Mouse (Mus musculus) midbrain, embryonic 10.5 days (tissue): Measurements from ENCODE around the gene Dlx1. TPM values are rescaled to one million over a fixed set of nuclear protein-coding genes. Genes with fewer than 3 reads are reported as not detected.

Experiments
- DNase-seq: peaks from one replicate; pipeline ENCODE4 v3.0.0-alpha.2; 2017; ENCODE audit warnings: low spot score
- H3K27ac ChIP-seq: fragments of 300-500 bp; sonication (generic); replicated peaks from 2 replicates; pipeline ENCODE4 v1.5.1; 2016; ENCODE audit warnings: mild to moderate bottlenecking
- H3K27me3 ChIP-seq: fragments of 300-500 bp; sonication (generic); 2 replicates; pipeline ENCODE4 v1.6.1; 2016; ENCODE audit warnings: low read depth, mild to moderate bottlenecking; ENCODE audit not compliant: poor library complexity, severe bottlenecking
- H3K36me3 ChIP-seq: fragments of 300-500 bp; sonication (generic); 2 replicates; pipeline ENCODE4 v1.6.1; 2016; ENCODE audit warnings: mild to moderate bottlenecking, moderate library complexity
- H3K4me1 ChIP-seq: fragments of 300-500 bp; sonication (generic); 2 replicates; pipeline ENCODE4 v1.6.1; 2016
- H3K4me3 ChIP-seq: fragments of 300-500 bp; sonication (generic); 2 replicates; pipeline ENCODE4 v1.5.1; 2016; ENCODE audit warnings: mild to moderate bottlenecking, moderate library complexity
- H3K9me3 ChIP-seq: fragments of 300-500 bp; sonication (generic); replicated peaks from 2 replicates; pipeline ENCODE4 v1.6.1; 2016; ENCODE audit warnings: mild to moderate bottlenecking
- WGBS: fragments of 180-500 bp; shearing (Covaris S2); methylation state at CpG from one replicate; pipeline ENCODE4 v1.1.7; 2016; 5-methylcytosine and 5-hydroxymethylcytosine counted together
- polyA plus RNA-seq: library from polyadenylated mRNA; unstranded; fragments of >200 nt; fragmentation: Nextera tagmentation; extraction: Ambion mirVana; gene quantifications from 2 replicates; pipeline ENCODE4 v1.2.1, GENCODE M21; 2016

Gene Dlx1
- polyA plus RNA-seq, 1 experiment from 2014 or later = 12.2 TPM

- peaks cover 100% of the 10 kb centered on the region for H3K27me3 ChIP-seq
- H3K4me1 ChIP-seq = peaks cover 63% of the 10 kb centered on the region
- no peaks in the 10 kb centered on the region for H3K36me3 ChIP-seq
- DNase-seq = no peak
- peak overlapping the region; percentile 46; the same call in 1 of the 2 replicates for H3K27ac ChIP-seq
- no peaks in the 10 kb centered on the region for H3K9me3 ChIP-seq
- peak overlapping the region; percentile 72 for H3K4me3 ChIP-seq
- WGBS = under 1% methylated on average over 20 of the region's 20 CpGs
These were observed 16.0 kb downstream of the Dlx1 start for GRCm38 (mm10) chr2:71543948-71544347.

GRCm38 (mm10) chr2:71544391-71545285 lies 16.7 kb downstream of the Dlx1 start:
- peak; percentile 74 for DNase-seq
- H3K27ac ChIP-seq = peak overlapping the region; percentile 46

GRCm38 (mm10) chr2:71545401-71545881 lies 17.5 kb downstream of the Dlx1 start:
- Histone ChIP-seq H3K4me1 (peaks cover 52% of the 10 kb centered on the region), H3K27me3 (peaks cover 100% of the 10 kb centered on the region), H3K36me3 (no peaks in the 10 kb centered on the region), H3K9me3 (no peaks in the 10 kb centered on the region), H3K27ac (peak overlapping the region; percentile 42), H3K4me3 (peak overlapping the region; percentile 72)
- WGBS = under 1% methylated on average over 32 of the region's 32 CpGs
- DNase-seq = peak; percentile 61

More at GRCm38 (mm10) chr2:71544391-71545285, 16.7 kb downstream of the Dlx1 start:
- no peaks in the 10 kb centered on the region for H3K9me3 ChIP-seq
- peaks cover 100% of the 10 kb centered on the region for H3K27me3 ChIP-seq
- peaks cover 56% of the 10 kb centered on the region for H3K4me1 ChIP-seq
- under 1% methylated on average over 61 of the region's 61 CpGs for WGBS
- H3K36me3 ChIP-seq = no peaks in the 10 kb centered on the region
- H3K4me3 ChIP-seq = peak overlapping the region; percentile 72

- peak; percentile 74 for DNase-seq
- Histone ChIP-seq H3K4me3 (peak overlapping the region; percentile 72), H3K27me3 (peaks cover 100% of the 10 kb centered on the region), H3K36me3 (no peaks in the 10 kb centered on the region), H3K27ac (peak overlapping the region; percentile 52), H3K9me3 (no peaks in the 10 kb centered on the region), H3K4me1 (peaks cover 48% of the 10 kb centered on the region)
- WGBS = under 1% methylated on average over 59 of the region's 59 CpGs
These were observed 18.1 kb downstream of the Dlx1 start for GRCm38 (mm10) chr2:71545882-71546639.

- Histone ChIP-seq H3K4me1 (peaks cover 48% of the 10 kb centered on the region), H3K27ac (peak within 1 kb of the TSS; percentile 52), H3K4me3 (peak within 1 kb of the TSS; percentile 72), H3K27me3 (peaks cover 100% of the 10 kb centered on the region), H3K9me3 (no peaks in the 10 kb centered on the region), H3K36me3 (no peaks in the 10 kb centered on the region)
- peak; percentile 90 for DNase-seq
- WGBS = under 1% methylated on average over 37 of the region's 37 CpGs
These were observed 18.7 kb downstream of the Dlx1 start, which contains the start of gene Dlx2 for GRCm38 (mm10) chr2:71546640-71547071. TSS of gene Dlx2 (minus strand) at chr2:71546754.

- peak; percentile 84 for DNase-seq
- no peaks in the 10 kb centered on the region for H3K36me3 ChIP-seq
- H3K4me1 ChIP-seq = peaks cover 51% of the 10 kb centered on the region
- peaks cover 100% of the 10 kb centered on the region for H3K27me3 ChIP-seq
- no peak overlapping the region for H3K27ac ChIP-seq
- no peaks in the 10 kb centered on the region for H3K9me3 ChIP-seq
- 2% methylated on average over 8 of the region's 8 CpGs for WGBS
- no peak overlapping the region for H3K4me3 ChIP-seq
These were observed 19.9 kb downstream of the Dlx1 start for GRCm38 (mm10) chr2:71547829-71548228.

GRCm38 (mm10) chr2:71550330-71550729 lies 22.4 kb downstream of the Dlx1 start:
- no peaks in the 10 kb centered on the region for H3K36me3 ChIP-seq
- H3K9me3 ChIP-seq = no peaks in the 10 kb centered on the region
- H3K4me3 ChIP-seq = no peak overlapping the region
- 31% methylated on average over 3 of the region's 3 CpGs for WGBS
- H3K4me1 ChIP-seq = peaks cover 35% of the 10 kb centered on the region
- no peak for DNase-seq
- no peak overlapping the region for H3K27ac ChIP-seq
- H3K27me3 ChIP-seq = peaks cover 92% of the 10 kb centered on the region

GRCm38 (mm10) chr2:71551704-71552103 lies 23.8 kb downstream of the Dlx1 start:
- DNase-seq = no peak
- Histone ChIP-seq H3K9me3 (no peaks in the 10 kb centered on the region), H3K27me3 (peaks cover 78% of the 10 kb centered on the region), H3K4me3 (peak overlapping the region; percentile 32), H3K27ac (no peak overlapping the region), H3K4me1 (peaks cover 21% of the 10 kb centered on the region), H3K36me3 (no peaks in the 10 kb centered on the region)
- WGBS = 1% methylated on average over 18 of the region's 18 CpGs

- H3K36me3 ChIP-seq = no peaks in the 10 kb centered on the region
- no peak overlapping the region for H3K4me3 ChIP-seq
- peaks cover 11% of the 10 kb centered on the region for H3K9me3 ChIP-seq
- peaks cover 35% of the 10 kb centered on the region for H3K27me3 ChIP-seq
- DNase-seq = no peak
- no peak overlapping the region for H3K27ac ChIP-seq
- H3K4me1 ChIP-seq = peaks cover 12% of the 10 kb centered on the region
- WGBS = 62% methylated on average over 5 of the region's 5 CpGs
These were observed 28.2 kb downstream of the Dlx1 start for GRCm38 (mm10) chr2:71556071-71556470.

GRCm38 (mm10) chr2:71566466-71566865 lies 38.6 kb downstream of the Dlx1 start:
- Histone ChIP-seq H3K9me3 (no peaks in the 10 kb centered on the region), H3K36me3 (no peaks in the 10 kb centered on the region), H3K27ac (no peak overlapping the region), H3K4me3 (no peak overlapping the region), H3K27me3 (no peaks in the 10 kb centered on the region), H3K4me1 (no peaks in the 10 kb centered on the region)
- no peak for DNase-seq
- WGBS = 86% methylated on average over 9 of the region's 9 CpGs

GRCm38 (mm10) chr2:71573736-71574135 lies 45.8 kb downstream of the Dlx1 start:
- no peaks in the 10 kb centered on the region for H3K36me3 ChIP-seq
- H3K4me3 ChIP-seq = no peak overlapping the region
- 71% methylated on average over 4 of the region's 4 CpGs for WGBS
- no peaks in the 10 kb centered on the region for H3K27me3 ChIP-seq
- no peak overlapping the region for H3K27ac ChIP-seq
- DNase-seq = no peak
- no peaks in the 10 kb centered on the region for H3K9me3 ChIP-seq
- H3K4me1 ChIP-seq = no peaks in the 10 kb centered on the region

- Histone ChIP-seq H3K4me3 (no peak overlapping the region), H3K36me3 (no peaks in the 10 kb centered on the region), H3K9me3 (no peaks in the 10 kb centered on the region), H3K4me1 (peaks cover 7% of the 10 kb centered on the region), H3K27ac (no peak overlapping the region), H3K27me3 (peaks cover 22% of the 10 kb centered on the region)
- 89% methylated on average over 2 of the region's 2 CpGs for WGBS
- DNase-seq = no peak
These were observed 49.1 kb downstream of the Dlx1 start for GRCm38 (mm10) chr2:71577059-71577458.
